Mouse (Mus musculus): ENCODE data around the gene Dync1i1. TPM values are rescaled to one million over a fixed set of nuclear protein-coding genes. Genes with fewer than 3 reads are reported as not detected.

Gene Dync1i1
- polyA plus RNA-seq, 1 experiment from 2014 or later = 4.5 TPM

DNA sequence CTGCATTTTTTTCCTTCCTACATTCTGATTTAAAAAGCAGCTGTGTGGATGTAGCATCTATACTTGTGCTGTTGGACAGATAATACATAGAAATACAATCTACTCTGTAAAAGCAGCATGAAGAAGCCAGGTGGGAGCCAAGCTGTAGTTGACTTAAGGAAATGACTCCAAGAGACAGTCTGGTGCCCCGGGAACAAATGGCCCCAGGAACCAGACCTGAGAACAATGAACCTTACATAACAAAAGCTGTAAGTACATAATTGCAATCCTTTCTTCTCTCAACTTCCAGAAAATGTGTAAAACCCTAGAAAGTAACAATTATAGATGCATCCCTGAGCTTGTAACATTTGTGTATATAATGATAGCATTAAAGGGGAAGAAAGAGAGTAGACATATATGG is 86.6 kb downstream of the Dync1i1 start:
- ATAC-seq (replicated peaks; ENCODE audit: insufficient number of reproducible peaks, low FRiP score, low TSS enrichment, low read depth) = no peak
- no peaks in the 10 kb centered on the region for H3K36me3 ChIP-seq (replicated peaks; ENCODE audit: control insufficient read depth, insufficient read depth, low read depth, low read length)

GRCm38 (mm10) chr6:5819674-5820073 is 94.2 kb downstream of the Dync1i1 start:
- WGBS = 80% methylated on average over 3 of the region's 3 CpGs

More for the DNA sequence above, 86.6 kb downstream of the Dync1i1 start:
- H3K4me3 ChIP-seq (ENCODE audit: low read depth, low read length) = no peak overlapping the region
- H3K9ac ChIP-seq (replicated peaks; ENCODE audit: low read length) = no peak overlapping the region
- no peaks in the 10 kb centered on the region for H3K27me3 ChIP-seq (ENCODE audit: control insufficient read depth, insufficient read depth, low read length)
- no peaks in the 10 kb centered on the region for H3K9me3 ChIP-seq (replicated peaks; ENCODE audit: control insufficient read depth, low read length)
- DNase-seq (ENCODE audit: low spot score) = no peak
- WGBS = 49% methylated on average over 1 of the region's 1 CpGs
- H3K4me1 ChIP-seq (ENCODE audit: control insufficient read depth, insufficient read depth, low read length) = no peaks in the 10 kb centered on the region
- H3K27ac ChIP-seq (replicated peaks; ENCODE audit: low read depth, low read length) = no peak overlapping the region
- no peak overlapping the region for H3K4me2 ChIP-seq (ENCODE audit: low read depth, low read length)

GRCm38 (mm10) chr6:5825461-5825860 is 100.0 kb downstream of the Dync1i1 start:
- H3K4me2 ChIP-seq (ENCODE audit: low read depth, low read length) = no peak overlapping the region
- no peaks in the 10 kb centered on the region for H3K36me3 ChIP-seq (replicated peaks; ENCODE audit: control insufficient read depth, insufficient read depth, low read depth, low read length)
- no peaks in the 10 kb centered on the region for H3K27me3 ChIP-seq (ENCODE audit: control insufficient read depth, insufficient read depth, low read length)
- H3K9me3 ChIP-seq (replicated peaks; ENCODE audit: control insufficient read depth, low read length) = no peaks in the 10 kb centered on the region
- no peak overlapping the region for H3K27ac ChIP-seq (replicated peaks; ENCODE audit: low read depth, low read length)
- H3K9ac ChIP-seq (replicated peaks; ENCODE audit: low read length) = no peak overlapping the region
- DNase-seq (ENCODE audit: low spot score) (no peak), ATAC-seq (replicated peaks; ENCODE audit: insufficient number of reproducible peaks, low FRiP score, low TSS enrichment, low read depth) (no peak)
- no peaks in the 10 kb centered on the region; the same call in 1 of the 2 replicates for H3K4me1 ChIP-seq (ENCODE audit: control insufficient read depth, insufficient read depth, low read length)
- WGBS = 91% methylated on average over 3 of the region's 3 CpGs
- no peak overlapping the region for H3K4me3 ChIP-seq (ENCODE audit: low read depth, low read length)

More at GRCm38 (mm10) chr6:5819674-5820073, 94.2 kb downstream of the Dync1i1 start:
- Histone ChIP-seq H3K36me3 (replicated peaks; ENCODE audit: control insufficient read depth, insufficient read depth, low read depth, low read length) (no peaks in the 10 kb centered on the region), H3K4me3 (ENCODE audit: low read depth, low read length) (no peak overlapping the region), H3K27me3 (ENCODE audit: control insufficient read depth, insufficient read depth, low read length) (no peaks in the 10 kb centered on the region), H3K4me2 (ENCODE audit: low read depth, low read length) (no peak overlapping the region), H3K27ac (replicated peaks; ENCODE audit: low read depth, low read length) (no peak overlapping the region), H3K9ac (replicated peaks; ENCODE audit: low read length) (no peak overlapping the region), H3K9me3 (replicated peaks; ENCODE audit: control insufficient read depth, low read length) (no peaks in the 10 kb centered on the region), H3K4me1 (ENCODE audit: control insufficient read depth, insufficient read depth, low read length) (no peaks in the 10 kb centered on the region)
- ATAC-seq (replicated peaks; ENCODE audit: insufficient number of reproducible peaks, low FRiP score, low TSS enrichment, low read depth) (no peak), DNase-seq (ENCODE audit: low spot score) (no peak)

- Histone ChIP-seq H3K4me2 (ENCODE audit: low read depth, low read length) (no peak overlapping the region), H3K4me3 (ENCODE audit: low read depth, low read length) (no peak overlapping the region), H3K27me3 (ENCODE audit: control insufficient read depth, insufficient read depth, low read length) (no peaks in the 10 kb centered on the region), H3K4me1 (ENCODE audit: control insufficient read depth, insufficient read depth, low read length) (no peaks in the 10 kb centered on the region; the same call in 1 of the 2 replicates), H3K9ac (replicated peaks; ENCODE audit: low read length) (no peak overlapping the region), H3K9me3 (replicated peaks; ENCODE audit: control insufficient read depth, low read length) (no peaks in the 10 kb centered on the region), H3K27ac (replicated peaks; ENCODE audit: low read depth, low read length) (no peak overlapping the region), H3K36me3 (replicated peaks; ENCODE audit: control insufficient read depth, insufficient read depth, low read depth, low read length) (no peaks in the 10 kb centered on the region)
- DNase-seq (ENCODE audit: low spot score) (no peak), ATAC-seq (replicated peaks; ENCODE audit: insufficient number of reproducible peaks, low FRiP score, low TSS enrichment, low read depth) (no peak)
- 55% methylated on average over 4 of the region's 4 CpGs for WGBS
Observed at GRCm38 (mm10) chr6:5827064-5827463, 101.6 kb downstream of the Dync1i1 start.

DNA sequence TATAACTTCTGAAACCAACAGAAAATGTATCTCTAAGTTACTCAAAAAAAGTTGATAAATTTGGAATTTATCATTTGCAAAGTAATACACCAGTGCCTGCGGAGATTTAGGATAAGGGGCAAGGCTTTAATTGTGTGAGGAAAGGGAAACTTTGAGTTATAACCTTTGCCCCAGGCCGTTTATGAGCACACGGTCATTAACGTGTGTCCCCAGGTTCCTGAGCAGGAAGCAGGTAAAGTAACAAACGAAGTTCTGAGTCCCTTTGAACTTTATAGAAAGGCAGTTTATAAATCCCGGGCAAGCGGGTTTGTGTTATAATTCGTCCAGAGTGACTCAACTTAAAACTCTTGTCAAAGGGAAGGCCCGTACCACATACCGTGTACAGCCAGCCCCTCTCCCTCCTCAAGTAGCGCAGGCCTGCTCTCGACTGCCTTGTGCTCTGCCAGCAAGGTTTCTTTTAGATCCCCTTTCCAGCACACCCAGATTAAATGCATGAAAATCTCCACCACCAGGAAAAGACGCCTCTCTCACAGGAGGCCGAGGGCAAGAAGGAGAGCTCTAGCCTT is 103.1 kb downstream of the Dync1i1 start:
- 50% methylated on average over 14 of the region's 14 CpGs for WGBS
- Histone ChIP-seq H3K36me3 (replicated peaks; ENCODE audit: control insufficient read depth, insufficient read depth, low read depth, low read length) (no peaks in the 10 kb centered on the region), H3K9me3 (replicated peaks; ENCODE audit: control insufficient read depth, low read length) (no peaks in the 10 kb centered on the region), H3K4me3 (ENCODE audit: low read depth, low read length) (no peak overlapping the region), H3K9ac (replicated peaks; ENCODE audit: low read length) (no peak overlapping the region), H3K27ac (replicated peaks; ENCODE audit: low read depth, low read length) (no peak overlapping the region), H3K27me3 (ENCODE audit: control insufficient read depth, insufficient read depth, low read length) (no peaks in the 10 kb centered on the region), H3K4me2 (ENCODE audit: low read depth, low read length) (no peak overlapping the region), H3K4me1 (ENCODE audit: control insufficient read depth, insufficient read depth, low read length) (no peaks in the 10 kb centered on the region; the same call in 1 of the 2 replicates)
- ATAC-seq (replicated peaks; ENCODE audit: insufficient number of reproducible peaks, low FRiP score, low TSS enrichment, low read depth) (no peak), DNase-seq (ENCODE audit: low spot score) (no peak)

- no peaks in the 10 kb centered on the region for H3K36me3 ChIP-seq (replicated peaks; ENCODE audit: control insufficient read depth, insufficient read depth, low read depth, low read length)
- DNase-seq (ENCODE audit: low spot score) (no peak), ATAC-seq (replicated peaks; ENCODE audit: insufficient number of reproducible peaks, low FRiP score, low TSS enrichment, low read depth) (no peak)
- 49% methylated on average over 9 of the region's 9 CpGs for WGBS
- H3K9me3 ChIP-seq (replicated peaks; ENCODE audit: control insufficient read depth, low read length) = no peaks in the 10 kb centered on the region
- H3K27me3 ChIP-seq (ENCODE audit: control insufficient read depth, insufficient read depth, low read length) = no peaks in the 10 kb centered on the region
- H3K4me2 ChIP-seq (ENCODE audit: low read depth, low read length) = no peak overlapping the region
- H3K4me1 ChIP-seq (ENCODE audit: control insufficient read depth, insufficient read depth, low read length) = no peaks in the 10 kb centered on the region; the same call in 1 of the 2 replicates
- no peak overlapping the region for H3K4me3 ChIP-seq (ENCODE audit: low read depth, low read length)
- H3K27ac ChIP-seq (replicated peaks; ENCODE audit: low read depth, low read length) = no peak overlapping the region
- H3K9ac ChIP-seq (replicated peaks; ENCODE audit: low read length) = no peak overlapping the region
Observed at GRCm38 (mm10) chr6:5829148-5829547, 103.7 kb downstream of the Dync1i1 start.

- no peak for ATAC-seq (replicated peaks; ENCODE audit: insufficient number of reproducible peaks, low FRiP score, low TSS enrichment, low read depth)
- H3K36me3 ChIP-seq (replicated peaks; ENCODE audit: control insufficient read depth, insufficient read depth, low read depth, low read length) = no peaks in the 10 kb centered on the region
- no peak overlapping the region for H3K4me2 ChIP-seq (ENCODE audit: low read depth, low read length)
- no peak overlapping the region for H3K4me3 ChIP-seq (ENCODE audit: low read depth, low read length)
- no peaks in the 10 kb centered on the region for H3K27me3 ChIP-seq (ENCODE audit: control insufficient read depth, insufficient read depth, low read length)
- no peaks in the 10 kb centered on the region for H3K9me3 ChIP-seq (replicated peaks; ENCODE audit: control insufficient read depth, low read length)
- DNase-seq (ENCODE audit: low spot score) = no peak
- H3K4me1 ChIP-seq (ENCODE audit: control insufficient read depth, insufficient read depth, low read length) = no peaks in the 10 kb centered on the region; the same call in 1 of the 2 replicates
- WGBS = 58% methylated on average over 2 of the region's 2 CpGs
- H3K9ac ChIP-seq (replicated peaks; ENCODE audit: low read length) = no peak overlapping the region
- H3K27ac ChIP-seq (replicated peaks; ENCODE audit: low read depth, low read length) = no peak overlapping the region
Observed at GRCm38 (mm10) chr6:5830717-5831116, 105.3 kb downstream of the Dync1i1 start.

GRCm38 (mm10) chr6:5831233-5831632 is 105.8 kb downstream of the Dync1i1 start:
- no peaks in the 10 kb centered on the region for H3K27me3 ChIP-seq (ENCODE audit: control insufficient read depth, insufficient read depth, low read length)
- H3K36me3 ChIP-seq (replicated peaks; ENCODE audit: control insufficient read depth, insufficient read depth, low read depth, low read length) = no peaks in the 10 kb centered on the region
- H3K9ac ChIP-seq (replicated peaks; ENCODE audit: low read length) = no peak overlapping the region
- no peak for ATAC-seq (replicated peaks; ENCODE audit: insufficient number of reproducible peaks, low FRiP score, low TSS enrichment, low read depth)
- 78% methylated on average over 3 of the region's 3 CpGs for WGBS
- no peak overlapping the region for H3K27ac ChIP-seq (replicated peaks; ENCODE audit: low read depth, low read length)
- no peak for DNase-seq (ENCODE audit: low spot score)
- no peak overlapping the region for H3K4me3 ChIP-seq (ENCODE audit: low read depth, low read length)
- H3K4me2 ChIP-seq (ENCODE audit: low read depth, low read length) = no peak overlapping the region
- no peaks in the 10 kb centered on the region for H3K9me3 ChIP-seq (replicated peaks; ENCODE audit: control insufficient read depth, low read length)
- H3K4me1 ChIP-seq (ENCODE audit: control insufficient read depth, insufficient read depth, low read length) = no peaks in the 10 kb centered on the region; the same call in 1 of the 2 replicates
